Mouse (Mus musculus) fat pad, adult 2 months (tissue): ENCODE measurements around the gene Entpd6.
A peak's percentile ranks its signal among the peaks of the same experiment; 100 is the strongest.

ENCODE experiments used
- DNase-seq: peaks from one replicate; pipeline ENCODE4 v3.0.0-alpha.2; 2011; ENCODE audit warnings: low read depth, low spot score; ENCODE audit errors: extremely low read depth

The Entpd6 gene

GRCm38 (mm10) chr2:150786251-150787180 lies 37.7 kb downstream of the Entpd6 start, which contains the start of gene Pygb:
Gene Pygb, plus strand, starts transcription at chr2:150786735.
- DNase-seq = peak; percentile 84

- no peak for DNase-seq
Measured at GRCm38 (mm10) chr2:150787234-150787771, 38.5 kb downstream of the Entpd6 start.

GRCm38 (mm10) chr2:150788768-150789550 lies 40.1 kb downstream of the Entpd6 start:
- DNase-seq = no peak

- no peak for DNase-seq
Measured at GRCm38 (mm10) chr2:150793320-150793719, 44.5 kb downstream of the Entpd6 start.

- no peak for DNase-seq
Measured at GRCm38 (mm10) chr2:150798084-150798483, 49.2 kb downstream of the Entpd6 start.

GRCm38 (mm10) chr2:150800616-150801015 lies 51.8 kb downstream of the Entpd6 start:
- DNase-seq = peak; percentile 74

GRCm38 (mm10) chr2:150803035-150803434 lies 54.2 kb downstream of the Entpd6 start:
- DNase-seq = no peak

GRCm38 (mm10) chr2:150808381-150808780 lies 59.5 kb downstream of the Entpd6 start:
- no peak for DNase-seq

- DNase-seq = no peak
Measured at GRCm38 (mm10) chr2:150808812-150809211, 60.0 kb downstream of the Entpd6 start.

GRCm38 (mm10) chr2:150810603-150811002 lies 61.8 kb downstream of the Entpd6 start:
- no peak for DNase-seq

- DNase-seq = peak; percentile 97
Measured at GRCm38 (mm10) chr2:150812816-150813215, 64.0 kb downstream of the Entpd6 start.

- DNase-seq = peak; percentile 66
Measured at GRCm38 (mm10) chr2:150816676-150817402, 68.0 kb downstream of the Entpd6 start.

- DNase-seq = peak; percentile 74
Measured at GRCm38 (mm10) chr2:150818742-150819141, 69.9 kb downstream of the Entpd6 start.

GRCm38 (mm10) chr2:150820720-150821119 lies 71.9 kb downstream of the Entpd6 start:
- no peak for DNase-seq
